Mouse (Mus musculus): ENCODE results near the gene Zscan21. TPM values are rescaled to one million over a fixed set of nuclear protein-coding genes. Genes with fewer than 3 reads are reported as not detected.
"Not testable (repeated sequence)": the region's sequence is repeated elsewhere in the genome, so short reads cannot be mapped to it uniquely, and the experiment has no call there.

Zscan21 gene
- total and polyA plus RNA-seq, 2 experiments from 2014 or later = 22.1 to 54.3 TPM

GRCm38 (mm10) chr5:138104976-138105375 is 11.7 kb upstream of the Zscan21 start:
- Histone ChIP-seq H3K27me3 (ENCODE audit: insufficient read depth, low read length) (no peaks in the 10 kb centered on the region), H3K4me1 (ENCODE audit: insufficient read depth, low read length) (no peaks in the 10 kb centered on the region), H3K4me3 (ENCODE audit: low read depth, low read length) (no peak overlapping the region), H3K4me2 (ENCODE audit: low read depth, low read length, poor library complexity, severe bottlenecking) (no peak overlapping the region), H3K27ac (ENCODE audit: low read depth, low read length) (no peak overlapping the region), H3K9ac (replicated peaks; ENCODE audit: low read length, poor library complexity, severe bottlenecking) (no peak overlapping the region), H3K36me3 (ENCODE audit: insufficient read depth, low read length) (peaks cover 45% of the 10 kb centered on the region), H3K9me3 (ENCODE audit: low read length) (no peaks in the 10 kb centered on the region)
- ATAC-seq (ENCODE audit: low FRiP score) = no peak
- no peak for DNase-seq (ENCODE audit: low spot score)
- 95% methylated on average over 2 of the region's 2 CpGs for WGBS
- no peak for TF ChIP-seq CTCF (IDR thresholded peaks at IDR 0.05)

DNA sequence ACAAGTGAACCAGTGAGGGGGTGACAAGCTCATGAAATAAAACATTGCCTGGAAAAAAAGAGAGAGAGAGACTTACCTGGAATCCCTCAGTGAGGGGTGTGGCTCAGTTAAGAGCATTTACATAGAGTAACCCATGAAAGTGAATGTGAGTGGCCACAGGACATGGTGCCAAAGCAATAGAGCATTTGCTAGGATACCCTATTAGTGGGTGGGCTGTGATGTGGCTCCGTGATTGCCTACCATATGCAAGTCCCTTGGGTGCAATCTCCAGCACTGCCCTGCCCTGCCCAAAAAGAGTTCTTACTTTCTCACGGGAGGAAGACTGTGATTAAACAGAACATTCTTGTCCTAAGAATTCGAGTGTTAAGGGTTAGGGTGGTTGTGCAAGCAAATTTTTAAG is 9.6 kb upstream of the Zscan21 start:
- ATAC-seq (ENCODE audit: low FRiP score) (no peak), DNase-seq (ENCODE audit: low spot score) (no peak)
- no peak overlapping the region for H3K9ac ChIP-seq (replicated peaks; ENCODE audit: low read length, poor library complexity, severe bottlenecking)
- H3K4me2 ChIP-seq (ENCODE audit: low read depth, low read length, poor library complexity, severe bottlenecking) = no peak overlapping the region
- no peak overlapping the region for H3K27ac ChIP-seq (ENCODE audit: low read depth, low read length)
- H3K4me1 ChIP-seq (ENCODE audit: insufficient read depth, low read length) = no peaks in the 10 kb centered on the region
- no peaks in the 10 kb centered on the region for H3K9me3 ChIP-seq (ENCODE audit: low read length)
- TF ChIP-seq CTCF (IDR thresholded peaks at IDR 0.05) = no peak
- no peak overlapping the region for H3K4me3 ChIP-seq (ENCODE audit: low read depth, low read length)
- 62% methylated on average over 3 of the region's 3 CpGs for WGBS
- H3K27me3 ChIP-seq (ENCODE audit: insufficient read depth, low read length) = no peaks in the 10 kb centered on the region
- peaks cover 26% of the 10 kb centered on the region for H3K36me3 ChIP-seq (ENCODE audit: insufficient read depth, low read length)

DNA sequence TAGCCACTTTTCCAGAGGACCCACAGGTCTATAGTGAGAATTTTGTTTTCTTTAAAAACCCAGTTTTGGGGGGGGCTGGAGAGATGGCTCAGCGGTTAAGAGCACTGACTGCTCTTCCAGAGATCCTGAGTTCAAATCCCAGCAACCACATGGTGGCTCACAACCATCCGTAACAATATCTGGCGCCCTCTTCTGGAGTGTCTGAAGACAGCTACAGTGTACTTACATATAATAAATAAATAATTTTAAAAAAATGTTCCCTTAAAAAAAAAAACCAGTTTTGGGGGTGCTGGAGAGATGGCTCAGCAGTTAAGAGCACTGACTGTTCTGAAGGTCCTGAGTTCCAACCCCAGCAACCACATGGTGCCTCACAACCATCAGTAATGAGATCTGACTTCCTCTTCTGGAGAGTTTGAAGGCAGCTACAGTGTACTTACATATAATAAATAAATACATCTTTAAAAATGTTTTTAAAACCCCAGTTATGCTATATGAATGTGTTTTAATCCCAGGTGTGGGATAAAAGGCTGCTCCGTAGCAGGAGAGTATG is 6.8 kb upstream of the Zscan21 start:
- ATAC-seq (ENCODE audit: low FRiP score); H3K27me3 ChIP-seq (ENCODE audit: insufficient read depth, low read length); H3K4me1 ChIP-seq (ENCODE audit: insufficient read depth, low read length); H3K9me3 ChIP-seq (ENCODE audit: low read length); H3K4me2 ChIP-seq (ENCODE audit: low read depth, low read length, poor library complexity, severe bottlenecking); DNase-seq (ENCODE audit: low spot score); H3K9ac ChIP-seq (replicated peaks; ENCODE audit: low read length, poor library complexity, severe bottlenecking); H3K27ac ChIP-seq (ENCODE audit: low read depth, low read length); H3K36me3 ChIP-seq (ENCODE audit: insufficient read depth, low read length); H3K4me3 ChIP-seq (ENCODE audit: low read depth, low read length): not testable (repeated sequence)
- WGBS = 61% methylated on average over 4 of the region's 4 CpGs

GRCm38 (mm10) chr5:138117199-138118015 is 704 bp downstream of the Zscan21 start:
- 7% methylated on average over 16 of the region's 16 CpGs for WGBS
- no peaks in the 10 kb centered on the region for H3K36me3 ChIP-seq (ENCODE audit: insufficient read depth, low read length)
- H3K4me3 ChIP-seq (ENCODE audit: low read depth, low read length) = peak overlapping the region; percentile 66
- H3K4me1 ChIP-seq (ENCODE audit: insufficient read depth, low read length) = no peaks in the 10 kb centered on the region
- peak; percentile 6 for DNase-seq (ENCODE audit: low spot score)
- no peaks in the 10 kb centered on the region for H3K9me3 ChIP-seq (ENCODE audit: low read length)
- peak overlapping the region; percentile 48 for H3K4me2 ChIP-seq (ENCODE audit: low read depth, low read length, poor library complexity, severe bottlenecking)
- peak; percentile 16; the same call in 1 of the 2 replicates for TF ChIP-seq CTCF (IDR thresholded peaks at IDR 0.05)
- H3K27me3 ChIP-seq (ENCODE audit: insufficient read depth, low read length) = no peaks in the 10 kb centered on the region
- H3K9ac ChIP-seq (replicated peaks; ENCODE audit: low read length, poor library complexity, severe bottlenecking) = peak overlapping the region; percentile 75
- H3K27ac ChIP-seq (ENCODE audit: low read depth, low read length) = peak overlapping the region; percentile 89
- ATAC-seq (ENCODE audit: low FRiP score) = no peak; the same call in 1 of the 2 replicates

DNA sequence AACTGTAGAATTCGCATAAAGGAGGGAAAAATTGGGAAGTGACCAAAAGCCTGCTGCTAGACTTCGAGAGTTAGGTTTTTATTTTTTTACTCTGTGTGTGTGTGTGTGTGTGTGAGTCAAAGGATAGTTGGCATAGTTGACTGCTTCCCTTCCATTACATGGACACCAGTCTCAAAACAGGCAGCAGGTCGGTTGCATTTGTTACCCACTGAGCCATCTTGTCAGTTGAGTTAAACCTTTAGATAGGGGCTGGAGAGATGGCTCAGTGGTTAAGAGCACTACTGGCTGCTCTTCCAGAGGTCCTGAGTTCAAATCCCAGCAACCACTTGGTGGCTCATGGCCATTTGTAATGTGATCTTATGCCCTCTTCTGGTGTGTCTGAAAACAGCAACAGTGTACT is 1.3 kb downstream of the Zscan21 start:
- no peaks in the 10 kb centered on the region for H3K9me3 ChIP-seq (ENCODE audit: low read length)
- no peak overlapping the region for H3K27ac ChIP-seq (ENCODE audit: low read depth, low read length)
- WGBS = 80% methylated on average over 3 of the region's 3 CpGs
- H3K4me2 ChIP-seq (ENCODE audit: low read depth, low read length, poor library complexity, severe bottlenecking) = peak overlapping the region; percentile 48
- ATAC-seq (ENCODE audit: low FRiP score) (no peak), DNase-seq (ENCODE audit: low spot score) (no peak)
- no peaks in the 10 kb centered on the region for H3K27me3 ChIP-seq (ENCODE audit: insufficient read depth, low read length)
- H3K36me3 ChIP-seq (ENCODE audit: insufficient read depth, low read length) = no peaks in the 10 kb centered on the region
- no peaks in the 10 kb centered on the region for H3K4me1 ChIP-seq (ENCODE audit: insufficient read depth, low read length)
- peak overlapping the region; percentile 66 for H3K4me3 ChIP-seq (ENCODE audit: low read depth, low read length)
- no peak overlapping the region for H3K9ac ChIP-seq (replicated peaks; ENCODE audit: low read length, poor library complexity, severe bottlenecking)
- peak; percentile 31 for TF ChIP-seq CTCF (IDR thresholded peaks at IDR 0.05)

GRCm38 (mm10) chr5:138132425-138133064 is 15.8 kb downstream of the Zscan21 start:
- H3K9me3 ChIP-seq (ENCODE audit: low read length) = no peaks in the 10 kb centered on the region
- 96% methylated on average over 5 of the region's 5 CpGs for WGBS
- DNase-seq (ENCODE audit: low spot score) (no peak), ATAC-seq (ENCODE audit: low FRiP score) (no peak)
- no peaks in the 10 kb centered on the region for H3K4me1 ChIP-seq (ENCODE audit: insufficient read depth, low read length)
- no peak overlapping the region for H3K4me3 ChIP-seq (ENCODE audit: low read depth, low read length)
- H3K4me2 ChIP-seq (ENCODE audit: low read depth, low read length, poor library complexity, severe bottlenecking) = no peak overlapping the region
- no peak overlapping the region for H3K27ac ChIP-seq (ENCODE audit: low read depth, low read length)
- no peak overlapping the region for H3K9ac ChIP-seq (replicated peaks; ENCODE audit: low read length, poor library complexity, severe bottlenecking)
- no peak for TF ChIP-seq CTCF (IDR thresholded peaks at IDR 0.05)
- H3K36me3 ChIP-seq (ENCODE audit: insufficient read depth, low read length) = peaks cover 44% of the 10 kb centered on the region
- no peaks in the 10 kb centered on the region for H3K27me3 ChIP-seq (ENCODE audit: insufficient read depth, low read length)

Measured in midbrain, postnatal 0 days (tissue).